Mouse (Mus musculus) cerebellum, adult 8-10 months (tissue): Measurements from ENCODE around the gene Spty2d1.
A peak's percentile ranks its signal among the peaks of the same experiment; 100 is the strongest.
"Not testable (repeated sequence)": the region's sequence is repeated elsewhere in the genome, so short reads cannot be mapped to it uniquely, and the experiment has no call there.

Experiments
- DNase-seq: peaks from one replicate; pipeline ENCODE4 v3.0.0; 2022

Spty2d1 gene

DNA sequence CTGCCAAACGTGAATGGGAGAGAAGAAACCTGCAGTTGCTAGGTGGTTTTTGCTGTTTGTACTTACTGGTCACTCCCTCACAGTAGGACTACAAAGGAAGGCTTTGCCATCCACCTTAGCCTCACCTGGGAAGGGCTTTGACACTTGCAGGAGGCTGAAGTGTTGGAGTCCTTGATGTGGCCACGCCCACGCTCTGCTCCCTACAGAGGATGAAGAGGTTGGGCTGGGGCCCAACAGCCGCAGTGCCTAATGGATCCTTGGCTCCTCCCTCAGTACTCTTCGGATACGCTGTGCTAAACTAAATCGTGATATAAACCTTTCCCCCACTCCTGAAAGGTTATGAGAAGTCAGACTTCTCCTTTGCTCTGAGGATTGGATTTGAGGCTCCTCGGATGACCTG lies 12.7 kb upstream of the Spty2d1 start:
- DNase-seq, result no peak

DNA sequence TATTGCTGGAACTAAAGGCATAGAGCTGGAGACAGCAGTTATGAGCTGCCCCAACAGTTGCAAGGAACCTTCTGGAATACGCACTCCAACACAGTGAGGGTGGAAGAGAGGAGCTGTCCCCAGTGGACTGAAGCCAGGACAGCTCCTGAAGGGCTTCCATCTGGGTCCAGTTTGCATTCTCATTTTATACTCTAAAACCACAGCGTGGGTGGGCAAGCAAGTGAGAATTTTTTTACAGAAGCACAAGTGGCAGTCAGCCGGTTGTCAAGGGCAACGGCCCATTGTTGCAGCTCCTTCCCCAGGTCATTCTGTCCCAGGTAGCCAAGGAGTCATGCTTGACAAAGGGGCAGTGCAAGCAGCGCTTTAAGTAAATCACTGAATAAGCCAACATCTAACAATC lies 11.4 kb upstream of the Spty2d1 start:
- DNase-seq, result no peak

DNA sequence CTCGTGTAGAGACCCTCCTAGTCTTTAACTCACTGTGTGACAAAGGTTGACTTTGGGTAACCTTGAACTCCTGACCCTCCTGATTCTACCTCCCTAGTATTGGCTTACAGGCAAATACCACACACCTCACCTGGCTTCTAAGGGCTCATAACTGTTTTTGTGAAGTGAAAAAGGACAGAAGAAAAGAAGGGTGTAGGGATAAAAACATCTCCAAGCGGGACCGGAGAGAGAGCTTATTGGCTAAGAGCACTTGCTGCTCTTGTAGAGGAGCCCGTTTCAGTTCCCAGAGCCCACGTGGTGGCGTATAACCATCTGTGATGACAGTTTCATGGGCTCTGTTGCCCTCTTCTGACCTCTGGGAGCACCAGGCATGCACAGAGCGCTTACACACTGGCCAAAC lies 8.9 kb upstream of the Spty2d1 start:
- DNase-seq, result no peak

DNA sequence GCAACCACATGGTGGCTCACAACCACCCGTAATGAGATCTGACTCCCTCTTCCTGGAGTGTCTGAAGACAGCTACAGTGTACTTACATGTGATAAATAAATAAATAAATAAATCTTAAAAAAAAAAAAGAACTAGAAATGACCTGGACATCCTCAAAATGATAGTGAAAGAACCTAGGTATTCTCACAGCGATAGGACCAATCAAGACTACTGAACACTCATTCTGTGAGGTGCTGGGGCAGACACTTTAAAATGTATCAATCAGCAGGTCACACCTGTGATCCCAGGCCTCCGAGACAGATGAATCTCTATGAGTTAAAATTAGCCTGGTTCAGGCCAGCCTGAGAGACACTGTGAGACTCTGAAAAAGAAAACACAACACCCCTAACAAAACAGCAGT lies 8.4 kb upstream of the Spty2d1 start:
- DNase-seq, result no peak

DNA sequence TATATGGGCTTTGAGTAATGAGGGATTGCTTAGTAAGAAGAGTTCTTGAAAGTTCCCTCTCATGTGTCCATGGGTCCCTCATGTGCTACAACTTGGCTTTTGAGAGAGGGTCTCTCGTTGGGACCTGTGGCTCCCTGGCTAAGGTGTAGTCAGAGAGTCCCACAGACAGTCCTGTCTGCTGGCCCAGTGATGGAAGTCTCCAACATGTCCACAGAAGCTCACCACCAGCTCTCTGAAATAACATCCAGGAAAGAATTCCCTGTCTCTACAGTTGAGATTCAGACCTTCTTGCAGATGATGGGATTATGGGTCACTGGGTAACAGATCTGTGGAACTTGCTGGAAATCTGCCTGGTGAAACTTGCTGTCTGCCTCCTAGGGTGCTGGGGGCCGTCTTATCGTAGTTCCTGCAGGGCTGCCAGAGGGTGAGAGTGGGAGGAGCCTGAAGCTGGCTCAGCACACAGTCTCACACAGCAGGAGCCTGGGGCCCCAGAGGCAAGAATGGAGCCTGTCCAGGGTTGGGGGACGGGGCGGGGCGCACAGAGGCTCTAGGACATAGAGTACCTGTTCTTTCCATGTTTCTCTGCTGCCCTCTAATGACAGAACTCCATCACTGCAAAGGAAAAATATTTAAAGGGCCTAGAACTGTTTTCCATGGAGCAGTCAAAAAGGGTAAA lies 7.3 kb upstream of the Spty2d1 start:
- DNase-seq, result peak; percentile 72

DNA sequence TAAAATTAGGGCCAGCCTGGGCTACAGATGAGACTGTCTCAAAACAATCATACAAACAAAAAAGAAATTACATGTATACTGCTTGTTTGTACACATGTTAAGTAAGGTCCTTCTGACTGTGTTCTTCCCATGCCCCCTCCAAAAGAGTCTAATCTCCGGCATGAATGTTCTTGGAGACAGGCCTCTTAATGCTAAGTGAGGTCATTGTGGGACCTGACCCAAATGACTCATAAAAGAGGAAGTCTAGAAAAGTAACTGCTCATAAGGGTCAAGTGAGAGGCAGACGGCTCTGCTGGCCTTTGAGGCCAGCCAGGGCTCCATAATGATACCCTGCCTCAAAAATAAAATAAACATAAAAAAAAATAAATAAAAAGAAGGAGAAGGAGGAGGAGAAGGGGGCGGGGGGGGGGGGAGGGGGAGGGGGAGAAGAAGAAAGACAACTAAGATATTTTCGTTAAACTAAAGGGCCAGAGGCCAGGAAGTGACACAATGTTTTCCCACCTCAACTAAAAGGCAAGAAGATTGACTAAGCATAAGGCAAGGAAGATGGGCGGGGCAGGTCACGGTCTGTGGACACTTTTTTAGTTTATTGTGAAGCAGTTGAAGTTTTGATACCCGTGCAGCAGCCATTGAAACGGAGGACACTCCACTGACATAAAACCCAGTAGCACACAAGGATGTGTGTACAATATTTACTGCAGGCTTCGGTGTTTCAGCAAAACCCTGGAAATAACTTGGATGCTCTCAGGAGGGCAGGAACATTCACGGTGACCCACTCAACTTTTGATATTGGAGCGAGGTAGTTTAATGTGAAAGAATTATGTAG lies 6.6 kb upstream of the Spty2d1 start:
- no peak for DNase-seq

DNA sequence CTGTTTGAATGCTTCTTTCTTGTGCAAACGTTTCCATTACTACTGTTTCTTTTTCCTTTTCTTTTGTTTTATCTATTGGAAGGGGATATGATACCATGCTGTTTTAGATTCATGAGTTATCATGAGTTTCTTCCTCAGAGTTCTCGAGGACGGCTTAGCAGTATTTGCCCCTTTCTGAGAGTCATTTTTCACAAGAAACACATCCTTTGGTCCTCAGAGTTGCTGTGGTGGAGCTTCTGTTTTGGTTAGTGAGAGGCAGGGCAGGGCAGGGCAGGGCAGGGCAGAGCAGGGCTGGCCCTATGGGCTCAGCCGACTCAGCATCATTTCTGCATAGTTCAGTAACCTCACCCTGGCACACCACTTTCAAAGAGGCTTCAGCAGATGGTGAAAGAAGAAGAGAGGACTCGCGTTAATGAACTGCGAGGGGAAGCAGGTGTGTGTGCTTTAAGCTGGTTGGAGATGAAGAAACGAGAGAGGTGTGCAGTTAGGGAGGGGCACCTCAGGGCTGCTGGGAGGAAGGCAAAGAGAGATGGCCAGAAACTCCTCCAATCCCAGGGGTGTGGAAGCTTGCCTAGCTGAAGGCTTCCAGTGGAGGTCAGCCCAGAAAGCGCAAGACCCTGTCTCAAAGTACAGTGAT lies 5.0 kb upstream of the Spty2d1 start:
- DNase-seq, result no peak

DNA sequence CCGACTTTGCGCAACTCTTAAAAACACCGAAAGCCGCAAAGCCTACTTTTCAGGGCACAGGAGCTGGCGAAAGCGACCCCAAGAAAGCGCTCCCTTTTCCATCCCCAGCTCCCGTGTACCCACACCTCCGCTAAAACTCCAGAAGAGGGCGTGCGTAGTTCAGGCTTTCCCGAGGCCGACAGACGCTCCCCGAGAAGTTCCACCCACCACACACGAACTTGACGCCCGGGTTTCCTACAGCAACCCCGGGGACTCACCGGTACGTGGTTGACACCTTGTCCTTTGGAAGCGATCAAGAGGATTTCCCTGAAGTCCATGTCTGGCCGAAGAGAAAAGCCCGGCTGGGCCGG lies 418 bp downstream of the Spty2d1 start:
- no peak for DNase-seq

DNA sequence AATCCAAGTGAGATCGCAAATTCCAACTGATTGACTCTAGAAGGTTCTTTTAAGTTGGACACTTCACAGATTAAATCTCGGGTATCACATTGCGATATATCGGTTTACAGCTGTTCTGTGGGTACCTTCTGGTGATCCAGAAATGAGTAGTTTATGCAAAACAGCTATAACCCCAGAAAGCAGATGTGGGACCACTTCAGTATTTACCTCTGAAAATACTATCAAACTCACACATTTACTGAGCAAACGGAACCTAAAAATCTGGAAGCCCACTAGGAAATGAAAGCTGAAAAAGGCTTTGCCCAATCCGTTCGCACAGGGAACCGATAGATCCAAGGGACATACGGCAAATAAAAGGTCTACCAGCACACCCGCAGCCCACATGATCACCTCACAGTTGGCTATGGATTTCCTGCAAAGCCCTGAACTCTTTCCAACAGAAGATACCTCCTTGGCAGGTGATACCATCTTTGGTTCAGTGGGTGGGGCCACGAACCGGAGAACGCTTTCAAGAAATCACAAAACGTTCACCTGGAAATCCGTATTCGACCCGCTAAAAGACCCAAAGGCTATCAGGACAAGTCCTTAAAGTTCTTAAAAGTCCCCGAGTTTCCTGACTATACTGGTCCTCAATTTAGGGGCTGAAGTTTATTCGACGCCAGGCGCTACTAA lies 966 bp downstream of the Spty2d1 start:
- DNase-seq, result no peak

DNA sequence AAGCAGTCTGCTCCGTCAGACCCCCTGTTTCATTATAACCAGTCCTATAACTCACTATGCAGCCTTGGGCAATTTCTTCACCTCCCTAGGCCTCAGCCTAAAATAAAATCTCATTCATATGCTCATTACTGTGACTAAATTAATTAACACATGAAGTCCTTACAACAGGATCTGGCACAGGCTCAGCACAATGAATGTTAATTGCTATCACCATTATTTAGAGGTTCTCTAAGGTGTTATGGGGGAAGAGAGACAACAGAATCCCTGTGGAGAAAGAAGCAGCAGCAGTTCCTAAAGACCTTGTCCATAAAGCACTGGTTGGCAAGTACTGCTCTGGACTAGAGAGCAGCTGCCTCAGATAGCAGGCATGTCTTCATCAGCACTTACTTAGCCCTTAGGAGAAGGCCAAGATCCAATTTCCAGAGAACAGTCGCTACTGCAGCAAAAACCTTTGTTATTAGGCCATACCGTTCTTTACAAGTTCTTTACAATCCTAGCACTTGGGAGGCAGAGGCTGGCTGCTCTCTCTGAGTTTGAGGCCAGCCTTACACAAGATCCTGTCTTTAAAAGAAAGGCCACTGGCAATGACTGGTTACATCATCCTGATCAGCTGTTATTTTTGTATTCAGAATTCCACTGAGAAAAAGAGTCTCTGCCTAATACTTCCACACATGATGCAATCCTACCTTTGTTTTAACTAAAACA lies 4.6 kb downstream of the Spty2d1 start:
- DNase-seq, result no peak

DNA sequence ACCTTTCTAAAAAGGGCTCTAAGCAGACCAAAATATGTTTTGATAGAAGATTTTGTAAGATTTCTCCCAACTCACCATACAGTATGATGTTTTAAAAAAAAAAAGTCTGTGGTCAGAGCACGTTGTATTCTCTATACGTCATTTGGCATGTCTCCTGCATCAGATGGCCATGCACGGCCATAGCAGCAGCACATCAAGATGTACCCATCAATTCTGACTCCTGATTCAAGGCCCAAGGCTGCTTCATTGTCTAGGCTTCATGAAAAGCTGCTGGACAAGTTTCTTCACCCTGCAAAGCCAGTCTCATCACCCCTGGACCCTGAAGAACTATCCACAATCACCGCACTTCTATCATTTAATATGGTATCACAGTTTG lies 6.3 kb downstream of the Spty2d1 start:
- DNase-seq, result no peak

DNA sequence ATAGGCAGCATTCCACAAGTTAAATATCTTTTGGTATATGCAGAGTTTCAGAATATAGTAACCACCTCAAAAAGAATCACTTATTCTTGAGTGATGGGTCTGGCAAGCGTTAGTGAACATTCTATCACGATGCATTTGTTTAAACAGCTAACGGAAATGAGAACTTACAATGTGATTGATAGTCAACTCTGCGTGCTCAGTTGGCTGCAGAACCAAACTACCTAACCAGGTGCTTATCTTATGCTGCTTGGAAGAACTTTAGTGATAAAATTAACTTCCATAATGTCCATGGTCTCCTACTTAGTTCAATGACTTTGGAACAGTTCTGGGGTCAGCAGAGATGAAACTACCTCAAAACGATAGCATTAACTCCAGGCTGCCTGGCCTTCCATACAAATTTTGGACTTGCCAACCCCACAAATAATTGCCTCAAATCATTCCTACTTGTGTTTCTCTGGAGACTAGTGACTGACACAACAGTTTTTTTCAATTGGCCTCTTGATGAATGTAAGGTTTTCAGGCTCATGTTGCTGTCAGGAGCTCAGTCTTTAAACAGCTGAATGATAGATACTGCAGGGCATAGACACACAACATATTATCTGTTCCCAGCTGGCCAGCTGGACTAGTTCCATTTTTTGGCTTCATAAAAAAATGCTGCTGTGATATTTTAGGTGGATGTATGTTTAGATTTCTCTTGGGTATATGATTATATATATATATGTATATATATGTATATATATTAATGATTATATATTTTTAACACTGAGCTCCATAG lies 6.9 kb downstream of the Spty2d1 start:
- DNase-seq, result no peak

DNA sequence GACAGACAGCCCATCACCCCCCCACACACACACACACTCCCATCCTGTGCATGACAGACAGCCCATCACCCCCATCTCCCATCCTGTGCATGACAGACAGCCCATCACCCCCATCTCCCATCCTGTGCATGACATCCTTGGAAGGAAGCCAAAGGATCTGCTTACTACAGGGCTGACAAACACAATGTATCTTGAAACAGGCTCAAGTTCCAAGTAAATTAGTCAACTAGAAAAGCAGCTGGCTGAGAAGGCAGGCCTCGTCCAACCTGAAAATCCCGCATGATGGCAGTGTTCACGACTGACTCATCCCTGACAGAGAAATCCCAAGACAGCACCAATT lies 7.6 kb downstream of the Spty2d1 start:
- no peak for DNase-seq

DNA sequence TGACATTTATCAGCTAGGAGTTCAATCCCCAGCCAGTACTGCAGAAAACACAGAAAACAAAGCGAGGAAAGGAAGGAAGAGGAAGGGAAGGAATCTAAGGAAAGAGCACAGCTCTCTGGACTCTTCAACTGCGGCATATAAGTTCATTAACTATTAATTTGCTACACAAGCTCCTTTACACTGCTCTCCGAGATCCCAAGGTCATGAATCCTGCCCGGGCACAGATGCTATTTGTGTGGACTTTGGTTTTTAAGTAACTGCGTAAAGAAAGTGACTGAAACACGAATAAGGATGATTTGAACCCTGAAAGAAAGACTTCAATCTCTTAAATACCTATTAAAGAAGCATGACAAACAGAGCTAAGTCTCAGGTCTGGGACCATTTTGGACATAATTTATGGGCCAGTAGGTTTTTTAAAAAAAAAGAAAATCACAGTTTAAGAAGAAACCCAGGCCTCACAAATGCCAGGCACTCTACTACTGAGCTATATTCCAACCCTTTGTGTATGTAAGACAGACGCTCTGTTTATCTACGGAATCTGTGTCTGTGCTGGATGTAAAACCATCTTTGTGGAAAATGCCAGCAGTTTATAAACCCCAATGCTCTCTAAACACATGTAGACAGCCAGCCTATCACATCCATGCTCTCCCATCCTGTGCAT lies 8.1 kb downstream of the Spty2d1 start:
- DNase-seq, result no peak

DNA sequence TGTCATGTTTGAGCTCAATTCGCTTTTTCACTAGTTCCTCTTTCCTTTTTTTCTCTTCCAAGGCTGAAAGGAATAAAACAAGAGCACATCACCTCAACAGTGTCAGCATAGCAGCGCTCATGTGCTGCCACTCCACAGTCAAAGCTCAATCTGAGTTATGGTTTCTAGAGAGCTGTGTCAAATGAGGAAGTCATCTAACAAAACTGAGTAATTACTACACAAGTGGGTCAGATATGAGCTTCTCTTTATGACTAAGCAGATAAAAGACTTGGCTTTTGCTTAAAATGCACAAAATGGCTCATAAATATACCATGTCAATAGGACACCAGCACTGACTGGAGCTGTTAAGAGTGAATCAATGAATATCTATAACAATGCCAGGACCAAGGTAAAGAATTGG lies 9.3 kb downstream of the Spty2d1 start:
- no peak for DNase-seq

DNA sequence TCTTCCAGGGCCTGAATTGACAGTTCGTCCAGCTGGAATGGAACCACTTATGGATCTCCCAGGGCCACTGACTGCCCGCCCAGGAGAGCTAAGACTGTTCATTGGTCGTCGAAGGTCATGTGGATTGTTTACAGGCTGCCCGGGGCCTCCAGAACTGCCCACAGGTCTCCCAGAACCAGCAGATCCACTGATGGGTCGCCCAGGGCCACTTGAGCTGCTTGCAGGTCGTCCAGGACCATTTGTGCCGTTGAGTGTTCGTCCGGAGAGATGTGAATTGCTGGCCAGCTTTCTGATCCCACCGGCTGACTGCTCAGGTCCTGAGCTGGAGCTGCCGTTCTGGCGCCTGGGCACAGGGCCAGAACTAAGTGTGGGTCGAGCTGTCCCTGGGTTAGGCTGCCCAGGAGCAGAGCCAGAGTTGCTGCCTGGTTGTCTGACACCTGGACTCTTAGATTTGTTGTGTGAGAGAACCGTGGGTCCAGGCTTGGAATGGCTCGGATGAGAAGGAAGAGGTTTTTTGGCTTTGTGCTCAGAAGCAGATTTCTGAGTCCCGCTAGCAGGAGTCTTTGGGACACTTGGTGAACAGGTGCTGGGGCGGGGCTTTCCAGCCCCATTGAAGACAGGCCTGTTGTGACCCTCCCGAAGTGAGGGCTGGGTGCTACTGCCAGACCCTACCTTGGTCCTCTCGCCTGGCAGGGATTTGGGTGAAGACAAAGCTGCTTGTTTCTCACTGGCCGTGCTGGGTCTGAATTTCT lies 10.4 kb downstream of the Spty2d1 start:
- peak; percentile 69 for DNase-seq

DNA sequence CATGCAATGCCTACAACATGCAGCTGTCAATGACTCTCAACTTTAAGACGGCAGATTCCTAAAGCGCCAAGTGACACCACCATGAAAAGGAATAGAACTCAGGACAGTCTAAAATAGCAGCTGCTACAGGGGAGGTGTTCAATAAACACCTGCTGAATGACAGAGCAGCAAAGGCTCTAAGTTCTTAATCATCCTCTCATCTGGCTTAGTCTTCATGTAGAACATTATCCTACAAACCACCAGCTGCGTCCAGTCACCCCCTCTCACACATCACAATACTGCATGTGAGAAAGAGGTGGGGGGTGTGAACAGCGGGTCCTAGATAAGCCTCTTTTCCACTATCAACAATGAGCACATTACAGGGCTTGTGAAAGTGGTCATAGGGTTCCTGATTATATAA lies 11.2 kb downstream of the Spty2d1 start:
- DNase-seq, result no peak

DNA sequence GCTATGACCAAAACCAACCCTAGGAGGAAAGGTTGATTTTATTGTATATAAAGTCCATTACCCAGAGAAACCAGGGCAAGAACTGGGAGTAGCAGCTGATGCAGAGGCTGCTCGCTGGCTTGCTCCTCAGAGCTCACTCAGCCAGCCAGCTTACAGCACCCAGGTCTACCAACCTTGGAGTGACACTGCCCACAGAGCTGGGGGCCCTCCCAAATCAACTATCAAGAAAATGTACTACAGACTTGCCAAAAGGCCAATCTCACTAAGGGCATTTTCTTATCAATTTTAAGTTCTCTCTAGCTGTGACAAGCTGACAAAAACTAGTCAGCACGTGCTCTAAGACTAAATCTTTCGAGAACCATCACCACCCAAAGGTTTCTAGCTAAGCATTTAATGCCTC lies 12.7 kb downstream of the Spty2d1 start:
- DNase-seq, result no peak

DNA sequence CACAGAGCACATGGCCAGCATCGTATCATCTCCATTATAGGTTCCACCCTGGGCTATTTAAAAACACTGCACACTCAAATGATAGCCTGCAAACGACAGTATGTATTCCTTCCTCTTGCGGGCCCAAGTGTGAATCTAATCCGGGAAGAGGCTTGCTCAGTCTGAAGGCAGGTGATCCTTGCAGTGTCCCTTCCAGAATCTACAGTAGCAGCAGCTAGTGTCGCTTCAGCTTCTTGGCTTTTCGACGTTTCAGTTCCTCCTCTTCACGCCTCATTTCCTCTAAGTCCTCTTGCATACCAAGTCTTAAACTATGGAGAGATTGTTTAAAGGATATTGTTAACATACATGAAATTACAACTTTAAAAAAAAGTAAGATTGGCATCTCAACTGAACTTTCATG lies 15.1 kb downstream of the Spty2d1 start:
- no peak for DNase-seq

DNA sequence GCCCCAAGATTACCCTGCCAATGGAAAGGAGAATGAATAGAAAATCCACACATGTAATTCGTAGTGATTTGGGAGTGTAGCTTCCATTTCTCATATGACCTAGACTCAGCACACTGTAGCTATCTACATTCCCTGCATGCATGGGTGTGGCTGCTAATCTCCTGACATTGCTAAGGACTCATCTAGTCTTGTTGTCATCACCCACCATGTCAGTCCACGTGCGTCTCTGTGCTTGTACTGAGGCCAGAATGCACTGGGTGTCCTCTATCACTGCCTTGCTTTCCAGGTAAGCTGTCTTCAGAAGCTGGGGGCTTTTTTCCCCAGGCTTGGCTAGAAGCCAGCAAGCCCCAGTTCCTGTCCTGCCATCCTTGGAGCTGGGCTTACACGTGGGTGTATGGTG lies 18.8 kb downstream of the Spty2d1 start:
- DNase-seq, result not testable (repeated sequence)

DNA sequence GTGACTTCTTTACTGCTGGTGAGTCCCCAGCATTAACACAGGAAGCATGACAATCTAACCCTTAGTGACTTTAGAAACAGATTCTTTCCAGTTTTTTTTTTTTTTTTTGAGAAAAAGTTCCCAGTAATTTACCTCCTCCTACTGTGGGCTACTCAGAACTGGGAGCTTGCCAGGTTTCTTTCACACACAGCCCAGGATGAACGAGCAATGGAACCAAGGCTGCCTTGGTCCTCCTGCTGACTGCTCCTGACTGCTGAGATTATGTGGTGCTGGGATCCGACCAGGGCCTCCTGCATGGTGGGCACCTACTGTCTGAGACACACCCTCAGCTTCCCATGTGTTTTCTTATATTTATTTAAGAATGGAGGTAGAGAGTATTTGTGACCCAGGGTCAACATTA lies 21.1 kb downstream of the Spty2d1 start:
- DNase-seq, result no peak
